Mouse (Mus musculus) thymus, adult 2 months (tissue): ENCODE data around the gene Wnt2b.

Experiments
- CTCF ChIP-seq: fragments of 200-500 bp; IDR thresholded peaks from 2 replicates; pipeline ENCODE4 v1.5.1; 2012; ENCODE audit warnings: mild to moderate bottlenecking, control low read depth, low read length, moderate library complexity, borderline replicate concordance; ENCODE audit not compliant: control insufficient read depth, poor library complexity, insufficient read depth; ENCODE audit errors: extremely low read depth
- POLR2A ChIP-seq: fragments of 200-500 bp; IDR thresholded peaks from 2 replicates; pipeline ENCODE4 v1.6.1; 2012; ENCODE audit warnings: mild to moderate bottlenecking, low read length, control low read depth, moderate library complexity; ENCODE audit not compliant: control insufficient read depth, poor library complexity, insufficient read depth; ENCODE audit errors: extremely low read depth

GRCm38 (mm10) chr3:105000561-105000960, 38.8 kb upstream of the Wnt2b start:
- TF ChIP-seq CTCF (no peak), POLR2A (no peak)
